Mouse (Mus musculus): ENCODE measurements at regions not wholly inside any gene's neighbourhood (a gene's known extent, or its start where the extent isn't known, plus 50 kb on each side); places are given as distances from the start of the nearest gene placed in this dataset.

DNA sequence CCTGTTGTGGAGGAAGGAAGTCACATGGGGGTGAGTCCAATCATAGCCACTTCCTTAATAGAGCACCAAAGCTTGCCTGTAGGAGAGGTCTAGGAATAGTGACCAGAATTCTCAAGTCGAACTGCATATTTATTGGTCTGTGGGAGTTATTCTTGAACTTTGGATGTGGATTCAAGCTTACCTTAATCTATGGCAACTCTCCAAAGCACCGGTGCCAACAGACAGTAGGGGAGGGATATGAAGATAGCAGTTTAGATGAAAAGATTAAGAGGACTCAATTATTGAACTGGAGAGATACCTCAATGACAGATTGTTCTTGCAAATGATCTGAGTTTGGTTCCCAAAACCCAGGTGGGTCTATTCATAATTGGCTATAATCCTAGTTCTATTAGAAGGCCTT lies 413.6 kb downstream of the Tox3 start:
- TF ChIP-seq POLR2A (IDR thresholded peaks at IDR 0.05; ENCODE audit: low read depth, low read length) (no peak), CTCF (IDR thresholded peaks at IDR 0.05; ENCODE audit: borderline replicate concordance, insufficient read depth, low read length) (no peak)
